Mouse (Mus musculus): Measurements from ENCODE around the gene Optn.

DNA sequence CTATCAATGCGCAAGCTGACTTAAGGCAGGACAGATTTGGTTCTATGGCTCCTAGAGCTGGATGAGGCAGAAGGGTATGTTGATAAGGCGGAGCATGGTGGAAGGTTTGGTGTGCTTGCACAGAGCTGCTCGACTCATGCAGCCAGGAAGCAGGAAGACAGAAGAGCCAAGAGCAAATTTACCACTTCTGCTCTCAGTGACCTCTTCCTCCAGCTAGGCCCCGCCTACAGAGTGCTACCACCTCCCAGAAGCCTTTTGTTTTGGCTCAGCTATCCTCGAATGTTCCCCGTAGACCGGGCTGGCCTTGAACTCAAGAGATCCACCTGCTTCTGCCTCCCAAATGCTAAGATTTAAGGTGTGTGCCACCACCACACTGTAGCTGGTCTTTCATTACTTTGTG is 49.2 kb downstream of the Optn start:
- TF ChIP-seq CTCF (conservative IDR thresholded peaks at IDR 0.05; ENCODE audit: insufficient read depth, insufficient read length, low read depth, low read length): no peak
- no peak for TF ChIP-seq POLR2A (IDR thresholded peaks at IDR 0.05; ENCODE audit: low read depth, low read length)
